Mouse (Mus musculus): ENCODE results near the gene Cand1.

DNA sequence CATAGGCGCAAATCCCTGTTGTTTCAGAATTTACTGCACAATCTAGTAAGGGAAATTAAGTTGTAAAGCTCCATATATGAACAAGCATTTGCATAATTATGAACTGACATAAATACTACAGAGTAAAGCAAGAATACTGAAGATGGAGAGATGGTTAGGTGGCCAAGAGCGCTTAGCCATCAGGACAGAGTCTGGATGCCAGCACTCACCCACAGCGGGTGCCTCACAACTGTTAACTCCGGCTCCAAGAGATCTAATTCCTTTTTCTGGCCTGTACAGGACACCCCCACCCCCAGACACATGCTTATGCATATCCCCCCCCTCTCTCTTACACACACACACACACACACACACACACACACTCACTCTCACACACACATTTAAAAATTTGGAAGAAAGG lies 9.2 kb downstream of the Cand1 start:
- TF ChIP-seq CTCF (IDR thresholded peaks at IDR 0.05) (no peak), EP300 (IDR thresholded peaks at IDR 0.05; ENCODE audit: insufficient read depth, low read depth, low read length) (no peak), POLR2A (IDR thresholded peaks at IDR 0.05; ENCODE audit: insufficient read depth, low read depth, low read length) (no peak)

All from heart, adult 2 months (tissue).